Mouse (Mus musculus) kidney, embryonic 14.5 days (tissue): Measurements from ENCODE around the gene Trappc3l. TPM values are rescaled to one million over a fixed set of nuclear protein-coding genes. Genes with fewer than 3 reads are reported as not detected.
A peak's percentile ranks its signal among the peaks of the same experiment; 100 is the strongest.

Experiments
- ATAC-seq: fragments of 200-750 bp; cut with Nextera tagmentation; 2 replicates; pipeline ENCODE4 v1.8.0; 2017; ENCODE audit warnings: moderate number of reproducible peaks, mild to moderate bottlenecking, moderate TSS enrichment, moderate library complexity; ENCODE audit not compliant: low FRiP score, low TSS enrichment
- H3K27ac ChIP-seq: fragments of 300-500 bp; sonication (generic); 2 replicates; pipeline ENCODE4 v1.5.1; 2014; ENCODE audit warnings: low read depth, mild to moderate bottlenecking, low read length, moderate library complexity, mixed read lengths
- H3K27me3 ChIP-seq: fragments of 300-500 bp; sonication (generic); 2 replicates; pipeline ENCODE4 v1.6.1; 2014; ENCODE audit warnings: mild to moderate bottlenecking, low read length; ENCODE audit not compliant: control insufficient read depth, insufficient read depth
- H3K36me3 ChIP-seq: fragments of 300-500 bp; sonication (generic); 2 replicates; pipeline ENCODE4 v1.6.1; 2014; ENCODE audit warnings: low read length, mixed read lengths; ENCODE audit not compliant: control insufficient read depth, insufficient read depth
- H3K4me1 ChIP-seq: fragments of 300-500 bp; sonication (generic); 2 replicates; pipeline ENCODE4 v1.6.1; 2014; ENCODE audit warnings: low read length, mixed read lengths; ENCODE audit not compliant: control insufficient read depth, insufficient read depth
- H3K4me2 ChIP-seq: fragments of 300-500 bp; sonication (generic); replicated peaks from 2 replicates; pipeline ENCODE4 v1.6.1; 2014; ENCODE audit warnings: low read depth, mild to moderate bottlenecking, low read length
- H3K4me3 ChIP-seq: fragments of 300-500 bp; sonication (generic); 2 replicates; pipeline ENCODE4 v1.5.1; 2014; ENCODE audit warnings: mild to moderate bottlenecking, low read length
- H3K9ac ChIP-seq: fragments of 300-500 bp; sonication (generic); 2 replicates; pipeline ENCODE4 v1.6.1; 2014; ENCODE audit warnings: low read depth, mild to moderate bottlenecking, low read length, moderate library complexity
- H3K9me3 ChIP-seq: fragments of 300-500 bp; sonication (generic); 2 replicates; pipeline ENCODE4 v1.6.1; 2016; ENCODE audit warnings: low read length; ENCODE audit not compliant: control insufficient read depth
- WGBS: fragments of 180-500 bp; shearing (Covaris S2); extraction: QIAGEN DNeasy Blood & Tissue Kit; methylation state at CpG from one replicate; pipeline ENCODE4 v1.1.7; 2014; 5-methylcytosine and 5-hydroxymethylcytosine counted together
- polyA plus RNA-seq: library from polyadenylated mRNA; unstranded; fragments of >200 nt; fragmentation: Nextera tagmentation; extraction: Ambion mirVana; gene quantifications from 2 replicates; pipeline ENCODE4 v1.2.1, GENCODE M21; 2014

Trappc3l gene
- polyA plus RNA-seq, 1 experiment from 2014 or later: not detected

DNA sequence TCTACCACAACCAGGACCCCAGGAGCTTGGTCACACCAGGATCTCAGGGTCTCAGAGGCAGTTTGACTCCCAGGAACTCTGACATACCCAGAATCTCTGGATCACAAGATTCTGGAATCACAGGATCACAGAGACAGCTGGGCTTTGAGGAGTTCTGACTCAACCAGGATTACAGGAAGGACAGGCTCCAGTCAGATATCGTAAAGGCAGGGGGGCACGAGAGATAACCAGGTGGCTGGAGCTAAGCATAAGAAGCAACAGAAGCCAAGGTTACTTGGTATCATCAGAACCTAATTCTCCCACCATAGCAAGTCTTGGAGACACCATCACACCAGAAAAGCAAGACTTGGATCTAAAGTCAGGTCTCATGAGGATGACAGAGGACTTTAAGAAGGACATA is 104.3 kb downstream of the Trappc3l start:
- no peak overlapping the region for H3K27ac ChIP-seq
- no peak overlapping the region for H3K9ac ChIP-seq
- peaks cover 4% of the 10 kb centered on the region; the same call in 1 of the 2 replicates for H3K9me3 ChIP-seq
- no peaks in the 10 kb centered on the region for H3K36me3 ChIP-seq
- no peak for ATAC-seq
- no peak overlapping the region for H3K4me2 ChIP-seq
- no peaks in the 10 kb centered on the region for H3K4me1 ChIP-seq
- no peak overlapping the region for H3K4me3 ChIP-seq
- WGBS: 82% methylated on average over 2 of the region's 2 CpGs
- H3K27me3 ChIP-seq: no peaks in the 10 kb centered on the region

- H3K27ac ChIP-seq: no peak overlapping the region
- H3K9ac ChIP-seq: no peak overlapping the region
- WGBS: 38% methylated on average over 3 of the region's 3 CpGs
- no peak overlapping the region for H3K4me2 ChIP-seq
- no peaks in the 10 kb centered on the region for H3K27me3 ChIP-seq
- no peaks in the 10 kb centered on the region for H3K4me1 ChIP-seq
- no peak overlapping the region for H3K4me3 ChIP-seq
- H3K9me3 ChIP-seq: no peaks in the 10 kb centered on the region
- no peak for ATAC-seq
- no peaks in the 10 kb centered on the region; the same call in 1 of the 2 replicates for H3K36me3 ChIP-seq
These were observed 112.4 kb downstream of the Trappc3l start for GRCm38 (mm10) chr10:34149772-34150171.

DNA sequence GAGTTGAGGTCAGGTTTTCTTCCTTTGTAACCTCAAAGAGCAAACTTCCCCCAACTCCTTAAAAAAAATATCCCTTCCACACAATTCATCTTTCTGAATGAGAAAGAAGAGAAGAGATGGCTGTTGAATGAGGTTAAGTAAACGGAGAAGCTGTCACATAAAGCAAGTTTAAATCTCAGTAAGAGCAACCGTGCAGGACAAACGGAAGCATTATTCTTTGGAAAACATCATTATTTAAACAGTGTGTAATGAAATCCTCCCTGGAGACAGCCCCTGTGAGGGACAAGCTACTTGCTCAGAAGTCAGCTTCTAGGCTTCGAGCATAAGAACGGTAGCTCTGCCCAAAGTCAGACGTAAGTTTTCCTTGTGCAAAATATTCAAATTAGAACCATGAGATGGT is 113.1 kb downstream of the Trappc3l start:
- H3K27ac ChIP-seq: no peak overlapping the region
- H3K9me3 ChIP-seq: no peaks in the 10 kb centered on the region
- H3K4me1 ChIP-seq: no peaks in the 10 kb centered on the region
- H3K4me3 ChIP-seq: no peak overlapping the region
- H3K4me2 ChIP-seq: no peak overlapping the region
- no peaks in the 10 kb centered on the region for H3K27me3 ChIP-seq
- no peak overlapping the region for H3K9ac ChIP-seq
- no peaks in the 10 kb centered on the region; the same call in 1 of the 2 replicates for H3K36me3 ChIP-seq
- ATAC-seq: peak; percentile 43; the same call in 1 of the 2 replicates
- WGBS: 17% methylated on average over 6 of the region's 6 CpGs

DNA sequence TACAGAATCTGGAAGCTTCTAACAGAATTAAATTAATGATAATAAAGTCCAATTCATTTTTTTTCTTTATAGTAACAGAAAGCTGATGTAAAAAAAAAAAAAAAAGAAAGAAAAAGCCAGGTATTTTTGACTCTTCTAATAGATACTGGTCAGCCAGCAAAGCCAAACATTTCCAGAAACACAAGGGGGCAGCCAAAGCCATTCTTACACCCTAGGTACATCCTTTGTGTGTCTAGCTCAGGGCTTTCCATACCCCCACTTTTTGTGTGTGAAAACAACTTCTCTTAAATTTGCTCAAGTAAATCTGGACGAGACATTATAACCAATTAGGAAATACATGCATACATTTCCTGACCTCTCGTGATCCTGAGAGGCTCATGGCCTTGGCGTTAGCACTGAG is 114.4 kb downstream of the Trappc3l start:
- no peak for ATAC-seq
- H3K4me3 ChIP-seq: no peak overlapping the region
- no peak overlapping the region for H3K27ac ChIP-seq
- H3K9me3 ChIP-seq: no peaks in the 10 kb centered on the region
- H3K27me3 ChIP-seq: no peaks in the 10 kb centered on the region
- 71% methylated on average over 3 of the region's 3 CpGs for WGBS
- no peak overlapping the region for H3K9ac ChIP-seq
- H3K36me3 ChIP-seq: no peaks in the 10 kb centered on the region; the same call in 1 of the 2 replicates
- H3K4me1 ChIP-seq: peaks cover 6% of the 10 kb centered on the region; the same call in 1 of the 2 replicates
- no peak overlapping the region for H3K4me2 ChIP-seq

DNA sequence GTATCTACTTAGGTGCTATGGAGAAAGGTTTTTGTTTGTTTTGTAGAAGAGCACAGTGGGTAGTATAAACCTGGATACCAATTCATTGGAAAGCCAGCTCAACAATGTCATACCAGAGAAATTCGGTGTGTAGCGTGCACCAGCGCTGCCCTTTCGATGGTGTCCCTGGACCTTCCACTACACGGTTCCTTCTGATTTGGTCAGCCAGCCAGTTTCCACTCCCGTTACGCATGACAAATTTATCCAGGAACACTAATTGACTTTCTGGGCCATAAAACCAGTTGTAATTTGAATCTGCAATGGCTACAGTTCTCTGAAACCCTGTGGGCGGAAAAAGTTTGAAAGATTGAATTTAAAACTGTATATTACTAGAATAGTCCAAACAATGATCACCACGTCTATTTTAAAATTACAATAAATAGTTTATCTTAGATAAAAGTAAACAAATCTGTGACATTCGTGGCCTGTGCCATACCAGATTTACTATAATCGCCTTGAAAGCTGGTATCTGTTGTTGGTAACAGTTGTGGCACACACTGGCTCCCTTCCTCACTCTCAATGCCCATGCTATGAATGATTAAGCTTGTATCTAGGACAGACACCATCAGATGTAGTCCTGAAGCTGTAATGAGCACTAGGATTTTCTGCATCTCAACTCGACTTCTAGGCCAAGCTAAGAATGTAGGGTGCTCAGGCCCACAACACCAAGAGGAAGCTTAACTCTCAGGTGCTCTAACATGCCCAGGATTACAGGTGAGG is 118.6 kb downstream of the Trappc3l start:
- no peaks in the 10 kb centered on the region; the same call in 1 of the 2 replicates for H3K36me3 ChIP-seq
- peaks cover 6% of the 10 kb centered on the region; the same call in 1 of the 2 replicates for H3K4me1 ChIP-seq
- no peak overlapping the region for H3K4me3 ChIP-seq
- no peak overlapping the region; the same call in 1 of the 2 replicates for H3K4me2 ChIP-seq
- peak; percentile 84 for ATAC-seq
- WGBS: 40% methylated on average over 12 of the region's 12 CpGs
- H3K27me3 ChIP-seq: no peaks in the 10 kb centered on the region
- H3K9me3 ChIP-seq: no peaks in the 10 kb centered on the region
- H3K27ac ChIP-seq: no peak overlapping the region
- no peak overlapping the region for H3K9ac ChIP-seq

Other genes with a start within 250 kb of the Trappc3l start
- gene Sult3a1, start 179.9 kb upstream of the Trappc3l start, polyA plus RNA-seq: not detected in 2 replicates
- 0.06 TPM in 1 of 2 replicates, not detected in the other for gene Rsph4a, start 132.5 kb upstream of the Trappc3l start, polyA plus RNA-seq
- 23.2 and 24.8 TPM in 2 replicates for gene Zup1, start 86.3 kb upstream of the Trappc3l start, polyA plus RNA-seq
- gene Rwdd1, start 18.0 kb upstream of the Trappc3l start, polyA plus RNA-seq: 145 and 185 TPM in 2 replicates
- gene Calhm4, start 6.7 kb downstream of the Trappc3l start, polyA plus RNA-seq: not detected in 2 replicates
- gene Calhm5, start 58.9 kb downstream of the Trappc3l start, polyA plus RNA-seq: 0.19 and 0.30 TPM in 2 replicates
- gene Calhm6, start 90.4 kb downstream of the Trappc3l start, polyA plus RNA-seq: 0.89 and 1.7 TPM in 2 replicates
- 12.8 and 24.1 TPM in 2 replicates for gene Dse, start 170.1 kb downstream of the Trappc3l start, polyA plus RNA-seq
- gene Tspyl1, start 244.6 kb downstream of the Trappc3l start, polyA plus RNA-seq: 31.3 and 42.8 TPM in 2 replicates